Mouse (Mus musculus): Measurements from ENCODE around the gene Cald1. TPM values are rescaled to one million over a fixed set of nuclear protein-coding genes. Genes with fewer than 3 reads are reported as not detected.

Gene Cald1
- polyA plus RNA-seq, 2 experiments: 24.9 to 45.1 TPM

DNA sequence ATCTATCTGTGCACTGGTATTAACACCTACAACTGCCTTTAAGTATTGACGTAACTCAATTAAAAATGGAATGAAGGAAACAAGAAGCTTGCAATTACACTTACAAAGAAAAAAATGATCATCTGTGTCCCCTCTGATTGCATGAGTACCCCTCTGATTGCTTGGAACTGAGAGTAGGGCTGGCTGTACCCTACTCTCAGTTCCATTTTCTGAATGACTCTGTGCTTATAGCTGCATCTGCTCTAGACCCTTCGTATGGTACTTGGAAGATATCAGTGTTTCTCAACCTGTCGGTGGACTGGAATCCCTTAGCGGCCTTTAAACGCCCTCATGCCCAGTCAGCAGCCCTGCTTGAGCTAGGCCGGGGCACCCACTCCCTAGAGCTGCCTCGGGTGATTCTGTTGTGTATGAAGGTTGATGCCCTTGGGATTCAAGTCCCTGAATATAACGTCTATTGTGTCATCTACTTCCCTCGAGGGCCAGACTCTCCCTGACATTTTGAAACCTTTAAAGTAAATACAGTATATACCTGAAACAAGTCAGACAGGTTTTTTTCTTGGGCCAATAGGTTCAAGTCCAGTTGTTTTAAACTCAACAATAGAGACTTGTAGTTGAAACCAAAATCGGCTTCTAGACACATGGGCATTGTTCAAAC is 125.1 kb downstream of the Cald1 start:
- H3K9me3 ChIP-seq (ENCODE audit: control insufficient read depth, low read length): no peaks in the 10 kb centered on the region
- ATAC-seq (ENCODE audit: insufficient read depth) (no peak), DNase-seq (ENCODE audit: low read depth in 3 of 3, low spot score in 3 of 3) (no peak)
- TF ChIP-seq EP300 (IDR thresholded peaks at IDR 0.05; ENCODE audit: low read depth) (no peak), CTCF (IDR thresholded peaks at IDR 0.05; ENCODE audit: low read depth) (no peak)
- no peak overlapping the region for H3K27ac ChIP-seq
- no peak overlapping the region for H3K9ac ChIP-seq (replicated peaks)
- no peaks in the 10 kb centered on the region for H3K27me3 ChIP-seq (ENCODE audit: control insufficient read depth, insufficient read depth, low read length)
- 71% methylated on average over 10 of the region's 10 CpGs for WGBS (ENCODE audit: insufficient replicate concordance)
- H3K36me3 ChIP-seq (replicated peaks; ENCODE audit: control insufficient read depth, insufficient read depth, low read depth): no peaks in the 10 kb centered on the region
- peaks cover 0 to 26% of the 10 kb centered on the region in 2 experiments; a peak in 2 of 4 replicates for H3K4me1 ChIP-seq (replicated peaks; ENCODE audit: control insufficient read depth in 2 of 2, insufficient read depth in 2 of 2, low read length in 1 of 2)
- H3K4me3 ChIP-seq (ENCODE audit: insufficient read depth in 1 of 2, low read depth in 2 of 2, low read length in 2 of 2): no peak overlapping the region
- H3K4me2 ChIP-seq (ENCODE audit: low read depth): no peak overlapping the region

DNA sequence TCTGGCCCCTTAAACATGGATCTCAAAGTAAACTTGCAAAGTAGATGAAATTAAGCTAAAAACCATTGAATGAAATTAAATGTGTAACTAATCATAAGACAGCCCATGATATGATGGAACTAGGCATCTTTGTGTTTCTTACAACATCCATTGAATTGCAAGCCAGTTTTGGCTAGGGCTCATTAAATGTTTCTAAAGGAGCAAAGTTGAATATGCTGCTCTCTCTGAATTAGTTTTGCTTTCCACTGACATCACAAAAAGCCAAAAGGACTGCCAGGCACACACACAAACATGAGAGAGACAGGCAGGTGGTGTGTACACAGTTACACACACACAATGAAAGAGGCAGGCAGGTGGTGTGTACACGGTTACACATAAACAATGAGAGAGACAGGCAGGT is 127.4 kb downstream of the Cald1 start:
- Histone ChIP-seq H3K27me3 (ENCODE audit: control insufficient read depth, insufficient read depth, low read length) (no peaks in the 10 kb centered on the region), H3K9ac (replicated peaks) (no peak overlapping the region), H3K4me2 (ENCODE audit: low read depth) (no peak overlapping the region), H3K9me3 (ENCODE audit: control insufficient read depth, low read length) (no peaks in the 10 kb centered on the region), H3K4me1 (replicated peaks; ENCODE audit: control insufficient read depth in 2 of 2, insufficient read depth in 2 of 2, low read length in 1 of 2) (peaks cover 0 to 21% of the 10 kb centered on the region in 2 experiments; a peak in 2 of 4 replicates), H3K27ac (no peak overlapping the region), H3K36me3 (replicated peaks; ENCODE audit: control insufficient read depth, insufficient read depth, low read depth) (no peaks in the 10 kb centered on the region), H3K4me3 (ENCODE audit: insufficient read depth in 1 of 2, low read depth in 2 of 2, low read length in 2 of 2) (no peak overlapping the region)
- no peak for TF ChIP-seq EP300 (IDR thresholded peaks at IDR 0.05; ENCODE audit: low read depth)
- no peak for TF ChIP-seq CTCF (IDR thresholded peaks at IDR 0.05; ENCODE audit: low read depth)
- no peak for ATAC-seq (ENCODE audit: insufficient read depth)
- WGBS (ENCODE audit: insufficient replicate concordance): 58% methylated on average over 1 of the region's 1 CpGs
- DNase-seq (ENCODE audit: low read depth in 3 of 3, low spot score in 3 of 3): no peak

- Histone ChIP-seq H3K9ac (replicated peaks) (no peak overlapping the region), H3K27ac (no peak overlapping the region), H3K9me3 (ENCODE audit: control insufficient read depth, low read length) (no peaks in the 10 kb centered on the region), H3K4me2 (ENCODE audit: low read depth) (no peak overlapping the region), H3K4me1 (replicated peaks; ENCODE audit: control insufficient read depth in 2 of 2, insufficient read depth in 2 of 2, low read length in 1 of 2) (peaks cover 0 to 21% of the 10 kb centered on the region in 2 experiments; a peak in 2 of 4 replicates), H3K4me3 (ENCODE audit: insufficient read depth in 1 of 2, low read depth in 2 of 2, low read length in 2 of 2) (no peak overlapping the region), H3K36me3 (replicated peaks; ENCODE audit: control insufficient read depth, insufficient read depth, low read depth) (no peaks in the 10 kb centered on the region), H3K27me3 (ENCODE audit: control insufficient read depth, insufficient read depth, low read length) (no peaks in the 10 kb centered on the region)
- ATAC-seq (ENCODE audit: insufficient read depth) (no peak), DNase-seq (ENCODE audit: low read depth in 3 of 3, low spot score in 3 of 3) (no peak)
- TF ChIP-seq CTCF (IDR thresholded peaks at IDR 0.05; ENCODE audit: low read depth) (no peak), EP300 (IDR thresholded peaks at IDR 0.05; ENCODE audit: low read depth) (no peak)
- 43% methylated on average over 1 of the region's 1 CpGs for WGBS (ENCODE audit: insufficient replicate concordance)
Observed at GRCm38 (mm10) chr6:34726104-34726503, 127.8 kb downstream of the Cald1 start.

- Histone ChIP-seq H3K4me2 (ENCODE audit: low read depth) (no peak overlapping the region), H3K27me3 (ENCODE audit: control insufficient read depth, insufficient read depth, low read length) (no peaks in the 10 kb centered on the region), H3K27ac (no peak overlapping the region), H3K4me3 (ENCODE audit: insufficient read depth in 1 of 2, low read depth in 2 of 2, low read length in 2 of 2) (no peak overlapping the region), H3K9me3 (ENCODE audit: control insufficient read depth, low read length) (no peaks in the 10 kb centered on the region), H3K4me1 (replicated peaks; ENCODE audit: control insufficient read depth in 2 of 2, insufficient read depth in 2 of 2, low read length in 1 of 2) (peaks cover 0 to 13% of the 10 kb centered on the region in 2 experiments; a peak in 2 of 4 replicates), H3K9ac (replicated peaks) (no peak overlapping the region), H3K36me3 (replicated peaks; ENCODE audit: control insufficient read depth, insufficient read depth, low read depth) (no peaks in the 10 kb centered on the region)
- TF ChIP-seq CTCF (IDR thresholded peaks at IDR 0.05; ENCODE audit: low read depth): no peak
- no peak for TF ChIP-seq EP300 (IDR thresholded peaks at IDR 0.05; ENCODE audit: low read depth)
- ATAC-seq (ENCODE audit: insufficient read depth) (peak; percentile 62; the same call in 1 of the 2 replicates), DNase-seq (ENCODE audit: low read depth in 3 of 3, low spot score in 3 of 3) (no peak)
- WGBS (ENCODE audit: insufficient replicate concordance): 68% methylated on average over 15 of the region's 15 CpGs
Observed at GRCm38 (mm10) chr6:34727316-34727983, 129.2 kb downstream of the Cald1 start.

- no peak overlapping the region for H3K4me3 ChIP-seq (ENCODE audit: insufficient read depth in 1 of 2, low read depth in 2 of 2, low read length in 2 of 2)
- WGBS (ENCODE audit: insufficient replicate concordance): 53% methylated on average over 8 of the region's 8 CpGs
- H3K9ac ChIP-seq (replicated peaks): no peak overlapping the region
- TF ChIP-seq CTCF (IDR thresholded peaks at IDR 0.05; ENCODE audit: low read depth) (no peak), EP300 (IDR thresholded peaks at IDR 0.05; ENCODE audit: low read depth) (no peak)
- DNase-seq (ENCODE audit: low read depth in 3 of 3, low spot score in 3 of 3) (no peak), ATAC-seq (ENCODE audit: insufficient read depth) (no peak)
- no peak overlapping the region for H3K27ac ChIP-seq
- no peaks in the 10 kb centered on the region for H3K9me3 ChIP-seq (ENCODE audit: control insufficient read depth, low read length)
- peaks cover 0 to 13% of the 10 kb centered on the region in 2 experiments; a peak in 2 of 4 replicates for H3K4me1 ChIP-seq (replicated peaks; ENCODE audit: control insufficient read depth in 2 of 2, insufficient read depth in 2 of 2, low read length in 1 of 2)
- no peaks in the 10 kb centered on the region for H3K27me3 ChIP-seq (ENCODE audit: control insufficient read depth, insufficient read depth, low read length)
- no peaks in the 10 kb centered on the region for H3K36me3 ChIP-seq (replicated peaks; ENCODE audit: control insufficient read depth, insufficient read depth, low read depth)
- no peak overlapping the region for H3K4me2 ChIP-seq (ENCODE audit: low read depth)
Observed at GRCm38 (mm10) chr6:34729449-34730151, 131.3 kb downstream of the Cald1 start.
